Mouse (Mus musculus): ENCODE results near the gene Gm8180.
"Not testable (repeated sequence)": the region's sequence is repeated elsewhere in the genome, so short reads cannot be mapped to it uniquely, and the experiment has no call there.

The Gm8180 gene

GRCm38 (mm10) chr14:43784645-43785044 lies at the start of gene Gm8180:
Gm8180 (minus strand) TSS chr14:43784745.
- DNase-seq (ENCODE audit: low read depth): not testable (repeated sequence)

DNA sequence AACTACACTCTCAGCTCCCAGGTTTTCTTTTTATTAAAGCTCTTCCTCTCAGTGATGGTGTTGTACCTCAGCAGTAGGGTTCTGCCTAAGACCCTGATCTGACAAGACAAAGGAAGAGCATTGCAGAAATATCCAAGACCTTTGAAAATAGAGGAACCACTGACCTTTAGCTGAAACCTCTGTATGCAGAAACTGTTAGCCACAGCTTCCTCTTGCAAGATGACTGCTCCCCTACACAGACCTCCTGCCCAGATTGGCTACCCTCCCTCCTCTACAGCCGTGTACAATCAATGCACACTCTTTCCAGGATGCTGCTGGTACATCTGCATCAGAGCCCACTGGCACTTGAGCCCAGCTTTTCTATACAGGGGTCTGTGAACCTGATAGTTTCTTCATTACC lies 45.8 kb upstream of the Gm8180 start:
- DNase-seq (ENCODE audit: low read depth): not testable (repeated sequence)

DNA sequence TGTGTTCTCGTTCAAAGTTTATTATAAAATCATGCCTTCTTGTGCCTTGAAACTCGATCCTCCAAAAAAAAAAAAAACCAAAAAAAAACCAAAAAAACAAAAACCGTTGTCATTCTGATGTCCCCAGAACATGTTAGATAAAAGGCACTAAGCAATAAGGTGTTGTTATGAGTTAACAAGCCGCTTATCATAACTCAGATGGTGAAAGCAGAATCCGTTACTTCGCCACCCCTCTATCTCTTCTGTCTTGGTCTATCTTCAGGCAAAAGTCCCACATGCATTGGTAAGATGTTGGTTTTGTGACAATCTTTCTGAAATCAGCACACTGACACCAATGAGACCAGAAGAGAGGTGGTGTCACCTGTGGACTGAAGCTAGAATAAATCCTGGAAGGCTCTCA lies 39.6 kb upstream of the Gm8180 start:
- DNase-seq (ENCODE audit: low read depth): not testable (repeated sequence)

DNA sequence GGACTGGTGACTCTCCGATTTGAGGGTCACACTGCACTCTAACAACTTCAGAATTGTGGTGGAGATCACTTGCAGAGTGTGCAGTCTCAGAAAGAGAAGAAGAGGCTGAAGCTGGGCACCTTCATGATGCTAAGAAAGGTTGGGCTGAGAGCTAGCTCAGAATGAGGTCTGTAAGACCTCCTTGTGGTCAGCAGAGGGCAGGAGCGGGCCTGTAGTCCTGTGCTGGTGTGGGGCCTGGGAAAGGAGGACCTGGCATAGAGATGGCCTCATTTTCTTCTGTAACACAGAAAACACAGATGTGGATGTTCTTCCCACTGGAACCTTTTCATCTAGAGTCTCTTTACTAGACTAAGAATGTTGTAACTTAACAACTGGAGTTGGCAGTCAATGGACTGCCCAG lies 37.3 kb upstream of the Gm8180 start:
- not testable (repeated sequence) for DNase-seq (ENCODE audit: low read depth)

DNA sequence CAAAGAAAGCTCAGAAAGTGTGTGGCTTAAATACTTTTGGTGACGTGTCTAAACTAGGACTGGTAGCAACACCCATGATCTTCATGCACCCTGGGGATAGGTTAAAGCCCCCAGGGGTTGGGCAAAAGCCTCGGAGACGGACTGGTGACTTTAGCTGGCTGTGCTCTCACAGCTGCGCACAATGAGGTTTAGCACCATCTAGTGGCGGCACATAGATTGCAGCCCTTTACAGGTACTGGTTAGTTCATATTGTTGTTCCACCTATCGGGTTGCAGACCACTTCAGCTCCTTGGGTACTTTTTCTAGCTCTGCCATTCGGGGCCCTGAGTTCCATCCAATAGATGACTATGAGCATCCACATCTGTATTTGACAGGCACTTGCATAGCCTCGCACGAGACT lies 27.9 kb upstream of the Gm8180 start:
- peak; percentile 7 for DNase-seq (ENCODE audit: low read depth)

DNA sequence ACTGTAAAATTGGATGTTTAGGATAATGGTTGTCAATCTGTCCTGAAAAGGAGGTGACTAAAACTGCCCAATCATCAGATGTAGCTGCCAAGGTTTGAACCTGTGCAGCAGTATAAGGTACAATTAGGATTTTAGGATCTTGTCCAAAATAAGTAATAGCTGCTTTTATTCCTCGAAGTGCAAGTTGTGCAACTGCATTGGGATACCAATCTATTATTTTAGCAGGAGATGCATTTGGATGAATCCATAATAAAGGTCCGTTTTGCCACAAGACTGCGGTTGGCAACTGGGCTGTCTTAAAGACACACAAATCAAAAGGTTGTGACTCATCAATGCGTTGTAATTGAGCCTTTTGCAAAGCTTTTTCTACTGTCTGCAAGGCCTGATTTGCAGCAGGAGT lies 23.6 kb upstream of the Gm8180 start:
- DNase-seq (ENCODE audit: low read depth): not testable (repeated sequence)

GRCm38 (mm10) chr14:43804435-43804834 lies 19.9 kb upstream of the Gm8180 start:
- DNase-seq (ENCODE audit: low read depth): not testable (repeated sequence)

- not testable (repeated sequence) for DNase-seq (ENCODE audit: low read depth)
Measured at GRCm38 (mm10) chr14:43796905-43797470, 12.4 kb upstream of the Gm8180 start.

GRCm38 (mm10) chr14:43796069-43796904 lies 11.7 kb upstream of the Gm8180 start:
- DNase-seq (ENCODE audit: low read depth): no peak

GRCm38 (mm10) chr14:43793811-43794210 lies 9.3 kb upstream of the Gm8180 start:
- DNase-seq (ENCODE audit: low read depth): not testable (repeated sequence)

DNA sequence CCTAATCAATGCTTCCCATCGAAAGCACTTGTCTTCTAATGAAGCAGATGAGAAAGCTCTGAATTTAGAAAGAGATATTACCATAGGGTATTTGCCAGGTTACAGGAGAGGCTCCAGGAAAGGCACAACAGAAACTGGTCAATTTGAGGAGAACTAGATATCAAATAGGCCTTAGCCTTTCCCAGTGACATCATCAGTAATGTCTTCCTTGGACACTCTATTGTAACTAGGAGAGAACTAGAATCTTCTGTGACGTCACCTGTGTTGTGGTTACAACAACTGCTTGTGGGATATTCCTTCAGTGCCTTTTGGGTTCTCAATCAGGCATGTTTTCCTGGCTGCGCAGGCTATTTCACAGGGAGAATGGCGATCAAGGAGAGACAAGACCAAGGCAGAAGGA lies 37.0 kb downstream of the Gm8180 start, which contains the start of gene Gm6526:
Gene Gm6526 (plus strand): TSS at position 301 of the 400 bp plus-strand sequence.
- DNase-seq (ENCODE audit: low read depth): not testable (repeated sequence)
